Mouse (Mus musculus) spleen, adult 2 months (tissue): ENCODE data around the gene Slc25a19.

Source experiments
- CTCF ChIP-seq: fragments of 200-500 bp; IDR thresholded peaks from 2 replicates; pipeline ENCODE4 v1.5.1; 2011; ENCODE audit warnings: mild to moderate bottlenecking, inconsistent platforms; ENCODE audit not compliant: insufficient read depth, insufficient read length, insufficient replicate concordance; ENCODE audit errors: extremely low read depth
- POLR2A ChIP-seq: fragments of 200-500 bp; IDR thresholded peaks from 2 replicates; pipeline ENCODE4 v1.6.1; 2011; ENCODE audit warnings: low read depth, low read length, inconsistent platforms

DNA sequence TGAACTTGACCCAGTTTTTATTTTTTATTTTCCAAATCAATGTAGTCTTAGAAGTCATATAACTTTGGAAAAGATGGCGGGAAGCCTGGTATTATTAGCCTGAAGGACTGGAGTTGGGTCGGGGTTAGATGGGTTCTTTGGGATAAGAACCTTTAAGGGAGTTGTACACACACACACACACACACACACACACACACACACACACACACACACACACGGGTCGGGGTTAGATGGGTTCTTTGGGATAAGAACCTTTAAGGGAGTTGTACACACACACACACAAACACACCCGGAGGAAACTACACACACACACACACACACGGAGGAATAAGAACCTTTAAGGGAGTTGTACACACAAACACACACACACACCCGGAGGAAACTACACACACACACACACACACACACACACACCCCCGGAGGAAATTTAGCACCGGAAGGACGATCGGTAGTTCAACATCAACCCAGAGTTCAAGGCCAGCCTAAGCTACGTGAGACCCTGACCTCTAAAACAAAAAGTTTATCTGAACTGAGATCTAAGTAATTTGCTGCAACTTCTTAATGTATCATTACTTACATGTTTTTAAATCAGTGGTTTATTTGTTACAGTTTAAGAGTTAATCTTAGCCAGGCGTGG is 488 bp upstream of the Slc25a19 start:
- TF ChIP-seq CTCF (no peak), POLR2A (no peak)
